Mouse (Mus musculus): ENCODE results near the gene Wdr83os.
"Not testable (repeated sequence)": the region's sequence is repeated elsewhere in the genome, so short reads cannot be mapped to it uniquely, and the experiment has no call there.

The Wdr83os gene

GRCm38 (mm10) chr8:85120251-85120650 lies 39.7 kb downstream of the Wdr83os start:
- DNase-seq: not testable (repeated sequence)

- no peak for DNase-seq
Measured at GRCm38 (mm10) chr8:85122995-85123394, 42.5 kb downstream of the Wdr83os start, which contains the start of gene Zfp791. Zfp791 (minus strand) TSS chr8:85123095.

GRCm38 (mm10) chr8:85123691-85124090 lies 43.2 kb downstream of the Wdr83os start:
- no peak for DNase-seq

Data from cerebellum, adult 9-11 months (tissue).